Mouse (Mus musculus): Measurements from ENCODE around the gene Samd4b. TPM values are rescaled to one million over a fixed set of nuclear protein-coding genes. Genes with fewer than 3 reads are reported as not detected.

Samd4b gene
- total and polyA plus RNA-seq, 2 experiments from 2014 or later, result 19.7 to 60.5 TPM

GRCm38 (mm10) chr7:28451531-28452360 is 146.2 kb downstream of the Samd4b start, which contains the start of gene Lrfn1:
Gene Lrfn1 (plus strand): TSS chr7:28451980.
- Histone ChIP-seq H3K27me3 (ENCODE audit: insufficient read depth, low read length) (no peaks in the 10 kb centered on the region), H3K36me3 (ENCODE audit: insufficient read depth, low read length) (no peaks in the 10 kb centered on the region), H3K4me1 (ENCODE audit: insufficient read depth, low read length) (no peaks in the 10 kb centered on the region; the same call in 1 of the 2 replicates), H3K9me3 (ENCODE audit: low read length) (no peaks in the 10 kb centered on the region), H3K4me3 (ENCODE audit: low read length) (peak within 1 kb of the TSS; percentile 83), H3K4me2 (ENCODE audit: low read depth, low read length) (peak within 1 kb of the TSS; percentile 79), H3K27ac (peak within 1 kb of the TSS; percentile 77), H3K9ac (replicated peaks; ENCODE audit: low read length) (peak within 1 kb of the TSS; percentile 90)
- peak; percentile 70 for DNase-seq (ENCODE audit: low spot score)
- TF ChIP-seq CTCF (IDR thresholded peaks at IDR 0.05; ENCODE audit: low read depth), result no peak
- under 1% methylated on average over 30 of the region's 97 CpGs for WGBS
- ATAC-seq, result peak; percentile 78

GRCm38 (mm10) chr7:28447865-28448820 is 149.8 kb downstream of the Samd4b start:
- Histone ChIP-seq H3K36me3 (ENCODE audit: insufficient read depth, low read length) (no peaks in the 10 kb centered on the region), H3K9ac (replicated peaks; ENCODE audit: low read length) (no peak overlapping the region), H3K9me3 (ENCODE audit: low read length) (no peaks in the 10 kb centered on the region), H3K4me1 (ENCODE audit: insufficient read depth, low read length) (no peaks in the 10 kb centered on the region), H3K4me3 (ENCODE audit: low read length) (no peak overlapping the region), H3K4me2 (ENCODE audit: low read depth, low read length) (no peak overlapping the region), H3K27ac (no peak overlapping the region), H3K27me3 (ENCODE audit: insufficient read depth, low read length) (0 out of 2 replicates have a peak, but pooled peaks cover 2% of the 10 kb centered on the region)
- ATAC-seq (no peak), DNase-seq (ENCODE audit: low spot score) (no peak)
- TF ChIP-seq CTCF (IDR thresholded peaks at IDR 0.05; ENCODE audit: low read depth), result no peak
- 73% methylated on average over 13 of the region's 13 CpGs for WGBS

- ATAC-seq (no peak), DNase-seq (ENCODE audit: low spot score) (peak; percentile 39)
- no peak for TF ChIP-seq CTCF (IDR thresholded peaks at IDR 0.05; ENCODE audit: low read depth)
- no peaks in the 10 kb centered on the region for H3K9me3 ChIP-seq (ENCODE audit: low read length)
- no peak overlapping the region for H3K4me2 ChIP-seq (ENCODE audit: low read depth, low read length)
- 19% methylated on average over 12 of the region's 12 CpGs for WGBS
- no peaks in the 10 kb centered on the region for H3K36me3 ChIP-seq (ENCODE audit: insufficient read depth, low read length)
- peak overlapping the region; percentile 24; the same call in 1 of the 2 replicates for H3K9ac ChIP-seq (replicated peaks; ENCODE audit: low read length)
- H3K4me1 ChIP-seq (ENCODE audit: insufficient read depth, low read length), result no peaks in the 10 kb centered on the region
- H3K27me3 ChIP-seq (ENCODE audit: insufficient read depth, low read length), result 0 out of 2 replicates have a peak, but pooled peaks cover 2% of the 10 kb centered on the region
- H3K4me3 ChIP-seq (ENCODE audit: low read length), result no peak overlapping the region
- no peak overlapping the region for H3K27ac ChIP-seq
Measured at GRCm38 (mm10) chr7:28447101-28447830, 150.7 kb downstream of the Samd4b start.

GRCm38 (mm10) chr7:28446446-28446845 is 151.5 kb downstream of the Samd4b start:
- Histone ChIP-seq H3K36me3 (ENCODE audit: insufficient read depth, low read length) (no peaks in the 10 kb centered on the region), H3K27me3 (ENCODE audit: insufficient read depth, low read length) (0 out of 2 replicates have a peak, but pooled peaks cover 2% of the 10 kb centered on the region), H3K9me3 (ENCODE audit: low read length) (no peaks in the 10 kb centered on the region), H3K4me2 (ENCODE audit: low read depth, low read length) (no peak overlapping the region), H3K27ac (no peak overlapping the region), H3K4me3 (ENCODE audit: low read length) (no peak overlapping the region), H3K4me1 (ENCODE audit: insufficient read depth, low read length) (no peaks in the 10 kb centered on the region), H3K9ac (replicated peaks; ENCODE audit: low read length) (no peak overlapping the region)
- ATAC-seq (no peak), DNase-seq (ENCODE audit: low spot score) (peak; percentile 86)
- peak; percentile 85 for TF ChIP-seq CTCF (IDR thresholded peaks at IDR 0.05; ENCODE audit: low read depth)
- WGBS, result 9% methylated on average over 12 of the region's 12 CpGs

GRCm38 (mm10) chr7:28444344-28444974 is 153.5 kb downstream of the Samd4b start:
- H3K27me3 ChIP-seq (ENCODE audit: insufficient read depth, low read length), result 0 out of 2 replicates have a peak, but pooled peaks cover 2% of the 10 kb centered on the region
- ATAC-seq, result no peak
- H3K9me3 ChIP-seq (ENCODE audit: low read length), result no peaks in the 10 kb centered on the region
- H3K4me2 ChIP-seq (ENCODE audit: low read depth, low read length), result no peak overlapping the region
- no peak for TF ChIP-seq CTCF (IDR thresholded peaks at IDR 0.05; ENCODE audit: low read depth)
- H3K4me1 ChIP-seq (ENCODE audit: insufficient read depth, low read length), result no peaks in the 10 kb centered on the region
- WGBS, result 85% methylated on average over 13 of the region's 13 CpGs
- DNase-seq (ENCODE audit: low spot score), result no peak
- H3K27ac ChIP-seq, result no peak overlapping the region
- no peaks in the 10 kb centered on the region for H3K36me3 ChIP-seq (ENCODE audit: insufficient read depth, low read length)
- no peak overlapping the region for H3K4me3 ChIP-seq (ENCODE audit: low read length)
- no peak overlapping the region for H3K9ac ChIP-seq (replicated peaks; ENCODE audit: low read length)

Measured in hindbrain, postnatal 0 days (tissue).